Mouse (Mus musculus): ENCODE measurements around the gene Ptpn7.

GRCm38 (mm10) chr1:135129543-135130183 is 2.8 kb upstream of the Ptpn7 start:
- TF ChIP-seq CTCF (conservative IDR thresholded peaks at IDR 0.05 in 1 of 2, IDR thresholded peaks at IDR 0.05 in 1 of 2; ENCODE audit: low read depth in 2 of 2, low read length in 2 of 2) = no peak
- TF ChIP-seq EP300 (IDR thresholded peaks at IDR 0.05; ENCODE audit: low read length) = no peak
- no peak for TF ChIP-seq ZC3H11A (IDR thresholded peaks at IDR 0.05; ENCODE audit: low read depth, low read length)
- TF ChIP-seq MYC (IDR thresholded peaks at IDR 0.05; ENCODE audit: low read depth, low read length) = no peak
- TF ChIP-seq IRF4 (IDR thresholded peaks at IDR 0.05; ENCODE audit: low read depth, low read length) = no peak
- TF ChIP-seq E2F4 (IDR thresholded peaks at IDR 0.05; ENCODE audit: insufficient replicate concordance, low read depth, low read length) = no peak
- TF ChIP-seq ELF1 (IDR thresholded peaks at IDR 0.05; ENCODE audit: low read depth, low read length) = no peak
- TF ChIP-seq TCF12 (IDR thresholded peaks at IDR 0.05; ENCODE audit: low read depth, low read length) = no peak
- no peak for TF ChIP-seq MAZ (IDR thresholded peaks at IDR 0.05; ENCODE audit: low read depth, low read length)
- TF ChIP-seq POLR2A (IDR thresholded peaks at IDR 0.05; ENCODE audit: low read depth, low read length) = no peak
- no peak for TF ChIP-seq MAX (IDR thresholded peaks at IDR 0.05; ENCODE audit: low read length)

Measured in CH12.LX (cell line).